Mouse (Mus musculus): ENCODE results near the gene Kcnj5. TPM values are rescaled to one million over a fixed set of nuclear protein-coding genes. Genes with fewer than 3 reads are reported as not detected.
A peak's percentile ranks its signal among the peaks of the same experiment; 100 is the strongest.

The Kcnj5 gene
- total RNA-seq (2012; rRNA removed): 0.13 TPM in 1 of 2 replicates, not detected in the other

GRCm38 (mm10) chr9:32344051-32344450 is at the start of gene Kcnj5:
TSS of gene Kcnj5 (minus strand) at chr9:32344350.
- H3K9me3 ChIP-seq (ENCODE audit: control insufficient read depth, insufficient read depth, low read depth, low read length): no peaks in the 10 kb centered on the region
- in situ Hi-C loops (cut with MboI; ENCODE audit: low sequenced_read_pairs in 2 of 2, unreplicated experiment in 2 of 2): loop anchor here in 1 of 2 experiments (10.0 kb wide), 1 partner anchor 69 kb away; no protein-coding TSS in a partner anchor
- no peak for DNase-seq (ENCODE audit: low read depth, low spot score)
- no peak within 1 kb of the TSS for H3K27ac ChIP-seq (ENCODE audit: insufficient read depth, low read depth, low read length, poor library complexity, severe bottlenecking)
- H3K9ac ChIP-seq (ENCODE audit: insufficient read depth, low read depth, low read length, poor library complexity, severe bottlenecking): peak within 1 kb of the TSS; percentile 28; the same call in 1 of the 2 replicates
- H3K36me3 ChIP-seq (ENCODE audit: control insufficient read depth, insufficient read depth, low read length, poor library complexity, severe bottlenecking): no peaks in the 10 kb centered on the region
- TF ChIP-seq ZC3H11A (IDR thresholded peaks at IDR 0.05; ENCODE audit: borderline replicate concordance, low read depth, low read length) (no peak), MAFK (IDR thresholded peaks at IDR 0.05; ENCODE audit: insufficient read depth, low read depth, low read length) (no peak), CHD2 (IDR thresholded peaks at IDR 0.05; ENCODE audit: low read depth, low read length) (no peak), HCFC1 (IDR thresholded peaks at IDR 0.05; ENCODE audit: borderline replicate concordance, insufficient read depth, low read length) (no peak), ZNF384 (IDR thresholded peaks at IDR 0.05; ENCODE audit: low read depth, low read length) (no peak)
- H3K4me1 ChIP-seq (ENCODE audit: control insufficient read depth in 2 of 2, insufficient read depth in 2 of 2, low read length in 2 of 2, poor library complexity in 1 of 2): peaks cover 0 to 7% of the 10 kb centered on the region in 2 experiments; a peak in 1 of 4 replicates
- peak within 1 kb of the TSS; percentile 39 to 56 for H3K4me3 ChIP-seq (ENCODE audit: insufficient read depth in 1 of 2, low read depth in 1 of 2, low read length in 2 of 2, poor library complexity in 1 of 2, severe bottlenecking in 1 of 2)

- Histone ChIP-seq H3K36me3 (ENCODE audit: control insufficient read depth, insufficient read depth, low read length, poor library complexity, severe bottlenecking) (no peaks in the 10 kb centered on the region), H3K27ac (ENCODE audit: insufficient read depth, low read depth, low read length, poor library complexity, severe bottlenecking) (no peak overlapping the region), H3K9ac (ENCODE audit: insufficient read depth, low read depth, low read length, poor library complexity, severe bottlenecking) (no peak overlapping the region), H3K4me1 (ENCODE audit: control insufficient read depth in 2 of 2, insufficient read depth in 2 of 2, low read length in 2 of 2, poor library complexity in 1 of 2) (no peaks in the 10 kb centered on the region), H3K4me3 (ENCODE audit: insufficient read depth in 1 of 2, low read depth in 1 of 2, low read length in 2 of 2, poor library complexity in 1 of 2, severe bottlenecking in 1 of 2) (no peak overlapping the region), H3K9me3 (ENCODE audit: control insufficient read depth, insufficient read depth, low read depth, low read length) (no peaks in the 10 kb centered on the region)
- in situ Hi-C loops (cut with MboI; ENCODE audit: low sequenced_read_pairs in 2 of 2, unreplicated experiment in 2 of 2): no loop called here
- no peak for TF ChIP-seq HCFC1 (IDR thresholded peaks at IDR 0.05; ENCODE audit: borderline replicate concordance, insufficient read depth, low read length)
- no peak for TF ChIP-seq CHD2 (IDR thresholded peaks at IDR 0.05; ENCODE audit: low read depth, low read length)
- TF ChIP-seq ZNF384 (IDR thresholded peaks at IDR 0.05; ENCODE audit: low read depth, low read length): no peak
- no peak for TF ChIP-seq MAFK (IDR thresholded peaks at IDR 0.05; ENCODE audit: insufficient read depth, low read depth, low read length)
- TF ChIP-seq ZC3H11A (IDR thresholded peaks at IDR 0.05; ENCODE audit: borderline replicate concordance, low read depth, low read length): no peak
- no peak for DNase-seq (ENCODE audit: low read depth, low spot score)
These were observed 48.6 kb upstream of the Kcnj5 start for GRCm38 (mm10) chr9:32392716-32393115.

- no peak overlapping the region for H3K9ac ChIP-seq (ENCODE audit: insufficient read depth, low read depth, low read length, poor library complexity, severe bottlenecking)
- no peaks in the 10 kb centered on the region for H3K4me1 ChIP-seq (ENCODE audit: control insufficient read depth in 2 of 2, insufficient read depth in 2 of 2, low read length in 2 of 2, poor library complexity in 1 of 2)
- no peak overlapping the region for H3K27ac ChIP-seq (ENCODE audit: insufficient read depth, low read depth, low read length, poor library complexity, severe bottlenecking)
- TF ChIP-seq ZNF384 (IDR thresholded peaks at IDR 0.05; ENCODE audit: low read depth, low read length) (no peak), MAFK (IDR thresholded peaks at IDR 0.05; ENCODE audit: insufficient read depth, low read depth, low read length) (no peak), CHD2 (IDR thresholded peaks at IDR 0.05; ENCODE audit: low read depth, low read length) (no peak), ZC3H11A (IDR thresholded peaks at IDR 0.05; ENCODE audit: borderline replicate concordance, low read depth, low read length) (no peak), HCFC1 (IDR thresholded peaks at IDR 0.05; ENCODE audit: borderline replicate concordance, insufficient read depth, low read length) (no peak)
- H3K36me3 ChIP-seq (ENCODE audit: control insufficient read depth, insufficient read depth, low read length, poor library complexity, severe bottlenecking): no peaks in the 10 kb centered on the region
- H3K4me3 ChIP-seq (ENCODE audit: insufficient read depth in 1 of 2, low read depth in 1 of 2, low read length in 2 of 2, poor library complexity in 1 of 2, severe bottlenecking in 1 of 2): no peak overlapping the region
- DNase-seq (ENCODE audit: low read depth, low spot score): no peak
- H3K9me3 ChIP-seq (ENCODE audit: control insufficient read depth, insufficient read depth, low read depth, low read length): no peaks in the 10 kb centered on the region
- in situ Hi-C loops (cut with MboI; ENCODE audit: low sequenced_read_pairs in 2 of 2, unreplicated experiment in 2 of 2): no loop called here
These were observed 47.6 kb upstream of the Kcnj5 start for GRCm38 (mm10) chr9:32391701-32392100.

- H3K4me1 ChIP-seq (ENCODE audit: control insufficient read depth in 2 of 2, insufficient read depth in 2 of 2, low read length in 2 of 2, poor library complexity in 1 of 2): no peaks in the 10 kb centered on the region
- in situ Hi-C loops (cut with MboI; ENCODE audit: low sequenced_read_pairs in 2 of 2, unreplicated experiment in 2 of 2): no loop called here
- TF ChIP-seq MAFK (IDR thresholded peaks at IDR 0.05; ENCODE audit: insufficient read depth, low read depth, low read length) (no peak), ZNF384 (IDR thresholded peaks at IDR 0.05; ENCODE audit: low read depth, low read length) (no peak), CHD2 (IDR thresholded peaks at IDR 0.05; ENCODE audit: low read depth, low read length) (no peak), HCFC1 (IDR thresholded peaks at IDR 0.05; ENCODE audit: borderline replicate concordance, insufficient read depth, low read length) (no peak), ZC3H11A (IDR thresholded peaks at IDR 0.05; ENCODE audit: borderline replicate concordance, low read depth, low read length) (no peak)
- no peak overlapping the region for H3K9ac ChIP-seq (ENCODE audit: insufficient read depth, low read depth, low read length, poor library complexity, severe bottlenecking)
- no peaks in the 10 kb centered on the region for H3K9me3 ChIP-seq (ENCODE audit: control insufficient read depth, insufficient read depth, low read depth, low read length)
- no peaks in the 10 kb centered on the region for H3K36me3 ChIP-seq (ENCODE audit: control insufficient read depth, insufficient read depth, low read length, poor library complexity, severe bottlenecking)
- H3K4me3 ChIP-seq (ENCODE audit: insufficient read depth in 1 of 2, low read depth in 1 of 2, low read length in 2 of 2, poor library complexity in 1 of 2, severe bottlenecking in 1 of 2): no peak overlapping the region
- no peak overlapping the region for H3K27ac ChIP-seq (ENCODE audit: insufficient read depth, low read depth, low read length, poor library complexity, severe bottlenecking)
- DNase-seq (ENCODE audit: low read depth, low spot score): no peak
These were observed 46.9 kb upstream of the Kcnj5 start for GRCm38 (mm10) chr9:32391092-32391491.

Measured in ES-E14 (cell line).